Mouse (Mus musculus): Measurements from ENCODE around the gene Frmd4b.

DNA sequence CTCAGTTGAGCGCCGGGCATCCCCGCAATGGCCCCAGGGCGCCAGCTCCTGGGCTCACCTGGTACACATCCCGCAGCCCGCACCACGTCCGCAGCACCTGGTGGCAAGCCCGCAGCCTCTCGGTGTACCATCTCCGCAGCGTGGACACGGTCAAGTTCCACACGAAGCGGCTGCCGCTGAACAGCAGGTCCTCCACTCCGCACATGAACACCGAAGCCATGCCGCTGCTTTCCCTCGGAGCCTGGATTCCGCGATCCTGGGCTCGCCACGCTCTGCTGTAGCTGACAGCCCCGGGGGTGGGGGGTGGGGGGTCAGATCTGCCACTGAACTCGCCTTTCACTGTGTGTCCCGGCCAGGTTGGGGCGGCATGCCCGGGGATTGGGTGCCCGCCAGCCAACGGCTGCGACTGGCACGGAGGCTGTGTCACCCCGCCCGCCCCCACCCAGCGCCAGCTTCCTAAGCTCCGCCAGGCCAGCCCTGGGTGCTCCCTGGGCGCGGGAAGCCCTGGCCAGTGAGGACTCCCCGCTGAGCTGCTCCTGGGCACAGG is 129.7 kb downstream of the Frmd4b start:
- TF ChIP-seq POLR2A (IDR thresholded peaks at IDR 0.05; ENCODE audit: low read depth, low read length) (no peak), CTCF (IDR thresholded peaks at IDR 0.05; ENCODE audit: extremely low read depth, insufficient read depth, insufficient read length, insufficient replicate concordance) (no peak)
